Mouse (Mus musculus) forebrain, embryonic 14.5 days (tissue): ENCODE data around the gene Gm13030. TPM values are rescaled to one million over a fixed set of nuclear protein-coding genes. Genes with fewer than 3 reads are reported as not detected.
"Not testable (repeated sequence)": the region's sequence is repeated elsewhere in the genome, so short reads cannot be mapped to it uniquely, and the experiment has no call there.

ENCODE experiments used
- ATAC-seq: fragments of 200-750 bp; cut with Nextera tagmentation; 2 replicates; pipeline ENCODE4 v1.8.0; 2017; ENCODE audit warnings: mild to moderate bottlenecking, moderate library complexity
- DNase-seq: peaks from one replicate; pipeline ENCODE4 v3.0.0-alpha.2; 2015; ENCODE audit warnings: low spot score
- H3K27ac ChIP-seq: fragments of 300-500 bp; sonication (generic); 2 replicates; pipeline ENCODE4 v1.5.1; 2014; ENCODE audit warnings: low read depth, mild to moderate bottlenecking, control low read depth, low read length, moderate library complexity
- H3K27me3 ChIP-seq: fragments of 300-500 bp; sonication (generic); replicated peaks from 2 replicates; pipeline ENCODE4 v1.6.1; 2014; ENCODE audit warnings: low read length, control low read depth, mixed read lengths; ENCODE audit not compliant: control insufficient read depth, insufficient read depth
- H3K36me3 ChIP-seq: fragments of 300-500 bp; sonication (generic); 2 replicates; pipeline ENCODE4 v1.6.1; 2014; ENCODE audit warnings: low read length, control low read depth; ENCODE audit not compliant: control insufficient read depth, insufficient read depth
- H3K4me1 ChIP-seq: fragments of 300-500 bp; sonication (generic); 2 replicates; pipeline ENCODE4 v1.6.1; 2014; ENCODE audit warnings: antibody characterized with exemption, low read length, control low read depth; ENCODE audit not compliant: control insufficient read depth, insufficient read depth
- H3K4me2 ChIP-seq: fragments of 300-500 bp; sonication (generic); 2 replicates; pipeline ENCODE4 v1.6.1; 2014; ENCODE audit warnings: mild to moderate bottlenecking, control low read depth, low read length
- H3K4me3 ChIP-seq: fragments of 300-500 bp; sonication (generic); 2 replicates; pipeline ENCODE4 v1.5.1; 2014; ENCODE audit warnings: low read depth, low read length, control low read depth
- H3K9ac ChIP-seq: fragments of 300-500 bp; sonication (generic); 2 replicates; pipeline ENCODE4 v1.6.1; 2014; ENCODE audit warnings: mild to moderate bottlenecking, low read length, control low read depth, moderate library complexity
- H3K9me3 ChIP-seq: fragments of 300-500 bp; sonication (generic); replicated peaks from 2 replicates; pipeline ENCODE4 v1.6.1; 2016; ENCODE audit warnings: low read length, control low read depth, mixed read lengths; ENCODE audit not compliant: control insufficient read depth
- WGBS: fragments of 180-500 bp; shearing (Covaris S2); extraction: QIAGEN DNeasy Blood & Tissue Kit; methylation state at CpG from one replicate; pipeline ENCODE4 v1.1.7; 2014; 5-methylcytosine and 5-hydroxymethylcytosine counted together
- polyA plus RNA-seq: library from polyadenylated mRNA; unstranded; fragments of >200 nt; fragmentation: Nextera tagmentation; extraction: Ambion mirVana; gene quantifications from 2 replicates; pipeline ENCODE4 v1.2.1, GENCODE M21; 2014

Gene Gm13030
- polyA plus RNA-seq, 1 experiment from 2014 or later, result not detected

GRCm38 (mm10) chr4:138877731-138878130 is 4.0 kb upstream of the Gm13030 start, which contains the start of gene Pla2g2e:
Gene Pla2g2e, plus strand, starts transcription at chr4:138877942.
- no peaks in the 10 kb centered on the region for H3K27me3 ChIP-seq
- DNase-seq, result no peak
- no peak within 1 kb of the TSS for H3K9ac ChIP-seq
- no peak within 1 kb of the TSS for H3K27ac ChIP-seq
- no peaks in the 10 kb centered on the region for H3K36me3 ChIP-seq
- H3K4me2 ChIP-seq, result no peak within 1 kb of the TSS
- no peaks in the 10 kb centered on the region for H3K4me1 ChIP-seq
- H3K9me3 ChIP-seq, result no peaks in the 10 kb centered on the region
- H3K4me3 ChIP-seq, result no peak within 1 kb of the TSS
- no peak for ATAC-seq
- WGBS, result 82% methylated on average over 4 of the region's 4 CpGs

- H3K4me3 ChIP-seq, result no peak overlapping the region
- no peaks in the 10 kb centered on the region for H3K27me3 ChIP-seq
- no peak overlapping the region for H3K9ac ChIP-seq
- H3K27ac ChIP-seq, result no peak overlapping the region
- no peak overlapping the region for H3K4me2 ChIP-seq
- no peaks in the 10 kb centered on the region for H3K9me3 ChIP-seq
- DNase-seq (no peak), ATAC-seq (no peak)
- H3K4me1 ChIP-seq, result no peaks in the 10 kb centered on the region
- H3K36me3 ChIP-seq, result no peaks in the 10 kb centered on the region
- 95% methylated on average over 2 of the region's 2 CpGs for WGBS
These were observed 2.2 kb upstream of the Gm13030 start for GRCm38 (mm10) chr4:138875986-138876385.

- not testable (repeated sequence) for H3K9ac ChIP-seq, H3K27me3 ChIP-seq, H3K36me3 ChIP-seq, ATAC-seq, H3K9me3 ChIP-seq, H3K4me3 ChIP-seq, H3K27ac ChIP-seq, H3K4me1 ChIP-seq, H3K4me2 ChIP-seq
- peak; percentile 39 for DNase-seq
- WGBS, result 77% methylated on average over 2 of the region's 2 CpGs
These were observed 1.5 kb upstream of the Gm13030 start for GRCm38 (mm10) chr4:138875275-138875674.

GRCm38 (mm10) chr4:138868666-138869065 is 5.1 kb downstream of the Gm13030 start:
- Histone ChIP-seq H3K4me2 (no peak overlapping the region), H3K9ac (no peak overlapping the region), H3K27ac (no peak overlapping the region), H3K4me3 (no peak overlapping the region), H3K9me3 (no peaks in the 10 kb centered on the region), H3K36me3 (no peaks in the 10 kb centered on the region), H3K27me3 (no peaks in the 10 kb centered on the region), H3K4me1 (no peaks in the 10 kb centered on the region)
- no peak for ATAC-seq
- DNase-seq, result no peak
- 62% methylated on average over 8 of the region's 8 CpGs for WGBS

GRCm38 (mm10) chr4:138866413-138866812 is 7.4 kb downstream of the Gm13030 start:
- no peaks in the 10 kb centered on the region for H3K36me3 ChIP-seq
- no peaks in the 10 kb centered on the region for H3K27me3 ChIP-seq
- no peaks in the 10 kb centered on the region for H3K9me3 ChIP-seq
- ATAC-seq (no peak), DNase-seq (peak; percentile 83)
- H3K4me1 ChIP-seq, result no peaks in the 10 kb centered on the region
- H3K4me3 ChIP-seq, result no peak overlapping the region
- no peak overlapping the region for H3K4me2 ChIP-seq
- H3K9ac ChIP-seq, result no peak overlapping the region
- no peak overlapping the region for H3K27ac ChIP-seq
- 13% methylated on average over 7 of the region's 7 CpGs for WGBS

GRCm38 (mm10) chr4:138865991-138866390 is 7.8 kb downstream of the Gm13030 start:
- no peak overlapping the region for H3K4me3 ChIP-seq
- 84% methylated on average over 6 of the region's 6 CpGs for WGBS
- ATAC-seq (no peak), DNase-seq (no peak)
- H3K9ac ChIP-seq, result no peak overlapping the region
- H3K27ac ChIP-seq, result no peak overlapping the region
- H3K36me3 ChIP-seq, result no peaks in the 10 kb centered on the region
- H3K27me3 ChIP-seq, result no peaks in the 10 kb centered on the region
- no peaks in the 10 kb centered on the region for H3K9me3 ChIP-seq
- no peaks in the 10 kb centered on the region for H3K4me1 ChIP-seq
- H3K4me2 ChIP-seq, result no peak overlapping the region

GRCm38 (mm10) chr4:138865092-138865491 is 8.7 kb downstream of the Gm13030 start:
- H3K4me3 ChIP-seq, result no peak overlapping the region
- 46% methylated on average over 5 of the region's 5 CpGs for WGBS
- H3K9ac ChIP-seq, result no peak overlapping the region
- DNase-seq (no peak), ATAC-seq (no peak)
- no peak overlapping the region for H3K27ac ChIP-seq
- H3K4me2 ChIP-seq, result no peak overlapping the region
- H3K4me1 ChIP-seq, result no peaks in the 10 kb centered on the region
- no peaks in the 10 kb centered on the region for H3K36me3 ChIP-seq
- H3K27me3 ChIP-seq, result no peaks in the 10 kb centered on the region
- H3K9me3 ChIP-seq, result no peaks in the 10 kb centered on the region

- no peak for DNase-seq
- ATAC-seq, result no peak
- no peaks in the 10 kb centered on the region for H3K36me3 ChIP-seq
- no peaks in the 10 kb centered on the region for H3K27me3 ChIP-seq
- WGBS, result 82% methylated on average over 10 of the region's 10 CpGs
- no peak within 1 kb of the TSS for H3K9ac ChIP-seq
- H3K4me2 ChIP-seq, result no peak within 1 kb of the TSS
- H3K9me3 ChIP-seq, result no peaks in the 10 kb centered on the region
- H3K27ac ChIP-seq, result no peak within 1 kb of the TSS
- H3K4me1 ChIP-seq, result no peaks in the 10 kb centered on the region
- no peak within 1 kb of the TSS for H3K4me3 ChIP-seq
These were observed 10.3 kb downstream of the Gm13030 start, which contains the start of gene Pla2g5 for GRCm38 (mm10) chr4:138863344-138863998. Gene Pla2g5, minus strand, starts transcription at chr4:138863482.

GRCm38 (mm10) chr4:138859728-138860127 is 14.0 kb downstream of the Gm13030 start:
- DNase-seq (peak; percentile 85), ATAC-seq (peak; percentile 86)
- H3K36me3 ChIP-seq, result no peaks in the 10 kb centered on the region
- H3K4me1 ChIP-seq, result no peaks in the 10 kb centered on the region
- WGBS, result 5% methylated on average over 13 of the region's 13 CpGs
- H3K9me3 ChIP-seq, result no peaks in the 10 kb centered on the region
- H3K27me3 ChIP-seq, result no peaks in the 10 kb centered on the region
- peak overlapping the region; percentile 25 for H3K4me3 ChIP-seq
- peak overlapping the region; percentile 50 for H3K4me2 ChIP-seq
- peak overlapping the region; percentile 46 for H3K9ac ChIP-seq
- peak overlapping the region; percentile 9; the same call in 1 of the 2 replicates for H3K27ac ChIP-seq
